Mouse (Mus musculus): ENCODE measurements around the gene Haspin. TPM values are rescaled to one million over a fixed set of nuclear protein-coding genes. Genes with fewer than 3 reads are reported as not detected.

Gene Haspin
- polyA plus RNA-seq, 1 experiment from 2014 or later = 14.1 TPM

DNA sequence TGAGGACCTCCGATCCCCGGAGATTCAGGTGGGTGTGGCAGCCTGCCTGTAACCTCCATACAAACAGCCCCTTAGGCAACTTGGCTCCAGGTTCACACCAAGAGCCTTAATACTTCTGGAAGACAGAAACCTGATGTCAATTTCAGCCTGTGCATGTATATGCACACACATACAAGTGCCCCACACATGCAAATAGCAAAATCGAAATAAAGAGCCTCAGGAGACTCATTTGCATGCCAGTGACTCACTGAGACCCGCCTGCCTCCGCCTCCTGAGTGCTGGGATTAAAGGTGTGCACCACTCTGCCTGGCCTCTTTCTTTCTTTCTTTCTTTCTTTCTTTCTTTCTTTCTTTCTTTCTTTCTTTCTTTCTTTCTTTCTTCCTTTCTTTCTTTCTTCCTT, 39.2 kb downstream of the Haspin start:
- H3K4me3 ChIP-seq (ENCODE audit: low read length) = no peak overlapping the region
- WGBS = 60% methylated on average over 5 of the region's 5 CpGs

DNA sequence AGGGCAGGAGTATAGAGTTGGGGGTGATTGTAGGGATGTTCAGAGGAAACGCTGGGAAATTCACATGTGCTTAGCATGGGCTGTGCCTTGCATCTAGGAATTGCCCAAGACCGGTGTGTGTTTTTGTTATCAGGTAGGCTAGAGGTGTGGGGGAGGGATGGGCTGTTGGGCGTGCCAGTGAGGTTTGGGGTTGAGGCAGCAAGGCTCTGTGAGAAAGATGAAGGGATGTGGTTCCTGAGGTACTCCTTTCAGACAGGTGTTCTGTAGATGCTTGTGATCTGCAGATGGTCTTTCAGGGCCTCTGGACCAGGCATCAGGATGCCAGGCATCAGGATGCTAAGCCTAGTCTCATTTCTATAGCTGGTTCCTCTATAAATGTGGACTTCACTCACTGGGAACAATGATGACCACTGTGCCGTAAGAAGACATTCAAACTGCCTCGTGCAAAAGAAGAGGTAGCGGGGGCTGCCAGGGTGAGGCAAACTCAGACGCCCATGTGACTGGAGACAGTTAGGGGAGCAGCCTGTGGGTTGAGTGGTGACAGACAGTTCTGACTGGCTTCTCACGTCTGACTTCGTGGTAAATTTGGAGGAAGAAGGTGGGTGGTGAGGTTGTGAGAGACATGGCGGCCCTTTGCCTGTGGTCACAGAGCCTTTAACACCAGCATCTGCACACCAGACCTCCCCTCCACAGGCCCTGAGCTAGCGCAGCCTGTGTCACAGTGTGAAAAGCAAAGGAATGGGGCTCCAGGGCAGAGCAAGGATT, 43.7 kb downstream of the Haspin start:
- H3K27me3 ChIP-seq (replicated peaks; ENCODE audit: control insufficient read depth, insufficient read depth, low read length) = no peaks in the 10 kb centered on the region
- H3K4me2 ChIP-seq (ENCODE audit: low read depth, low read length) = no peak overlapping the region
- no peak overlapping the region for H3K4me3 ChIP-seq (ENCODE audit: low read length)
- H3K9ac ChIP-seq (ENCODE audit: low read depth, low read length) = no peak overlapping the region
- H3K4me1 ChIP-seq (ENCODE audit: control insufficient read depth, insufficient read depth, low read length) = no peaks in the 10 kb centered on the region
- WGBS = 79% methylated on average over 11 of the region's 11 CpGs
- ATAC-seq = no peak
- no peak overlapping the region for H3K27ac ChIP-seq (ENCODE audit: low read length)
- H3K9me3 ChIP-seq (ENCODE audit: control insufficient read depth, low read length) = no peaks in the 10 kb centered on the region
- no peaks in the 10 kb centered on the region for H3K36me3 ChIP-seq (ENCODE audit: control insufficient read depth, insufficient read depth, low read length)

More for the DNA sequence above, 39.2 kb downstream of the Haspin start:
- Histone ChIP-seq H3K9ac (ENCODE audit: low read depth, low read length) (no peak overlapping the region), H3K4me1 (ENCODE audit: control insufficient read depth, insufficient read depth, low read length) (no peaks in the 10 kb centered on the region), H3K4me2 (ENCODE audit: low read depth, low read length) (no peak overlapping the region), H3K27me3 (replicated peaks; ENCODE audit: control insufficient read depth, insufficient read depth, low read length) (no peaks in the 10 kb centered on the region), H3K36me3 (ENCODE audit: control insufficient read depth, insufficient read depth, low read length) (no peaks in the 10 kb centered on the region), H3K9me3 (ENCODE audit: control insufficient read depth, low read length) (no peaks in the 10 kb centered on the region), H3K27ac (ENCODE audit: low read length) (no peak overlapping the region)
- no peak for ATAC-seq

DNA sequence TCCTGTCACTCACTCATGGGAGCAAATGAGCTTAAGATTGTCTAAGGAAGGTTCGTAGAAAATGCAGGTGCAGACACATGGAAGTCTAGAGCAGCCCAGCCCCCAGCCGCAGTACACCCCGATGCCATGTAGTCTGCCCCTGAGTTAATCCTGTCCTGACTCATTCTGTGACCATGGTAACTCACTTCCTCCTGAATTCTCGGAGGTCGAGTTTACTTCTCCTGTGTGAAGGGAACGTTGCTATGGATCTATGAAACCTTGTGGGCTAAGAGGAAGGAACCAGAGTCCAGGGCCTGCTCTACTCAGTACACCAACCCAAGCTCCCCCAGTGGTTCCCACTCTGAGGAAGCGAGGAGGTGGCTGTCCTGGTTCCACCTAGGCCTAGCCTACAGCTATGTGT, 45.2 kb downstream of the Haspin start:
- WGBS = 63% methylated on average over 7 of the region's 7 CpGs
- Histone ChIP-seq H3K27ac (ENCODE audit: low read length) (no peak overlapping the region), H3K4me1 (ENCODE audit: control insufficient read depth, insufficient read depth, low read length) (no peaks in the 10 kb centered on the region), H3K4me2 (ENCODE audit: low read depth, low read length) (no peak overlapping the region), H3K36me3 (ENCODE audit: control insufficient read depth, insufficient read depth, low read length) (no peaks in the 10 kb centered on the region), H3K27me3 (replicated peaks; ENCODE audit: control insufficient read depth, insufficient read depth, low read length) (no peaks in the 10 kb centered on the region), H3K9ac (ENCODE audit: low read depth, low read length) (no peak overlapping the region), H3K9me3 (ENCODE audit: control insufficient read depth, low read length) (no peaks in the 10 kb centered on the region), H3K4me3 (ENCODE audit: low read length) (no peak overlapping the region)
- ATAC-seq = no peak

DNA sequence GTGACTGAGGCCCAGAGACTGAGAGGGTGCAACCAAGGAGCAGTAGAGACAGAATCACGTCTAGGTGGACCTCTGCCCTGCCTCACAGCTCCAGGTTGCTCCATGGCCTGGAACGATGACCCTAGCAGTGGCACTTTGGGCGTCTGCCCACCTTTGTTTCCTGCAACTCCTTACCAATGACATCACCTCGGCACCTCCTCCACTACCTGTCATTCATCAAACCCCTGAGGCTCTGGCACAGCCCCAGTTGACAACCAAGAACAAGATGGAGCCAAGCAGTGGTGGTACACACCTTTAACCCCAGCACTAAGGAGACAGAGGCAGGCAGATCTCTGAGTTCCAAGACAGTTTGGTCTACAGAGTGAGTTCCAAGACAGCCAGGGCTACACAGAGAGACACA, 46.0 kb downstream of the Haspin start:
- WGBS = 72% methylated on average over 4 of the region's 4 CpGs
- no peak for ATAC-seq
- no peaks in the 10 kb centered on the region for H3K36me3 ChIP-seq (ENCODE audit: control insufficient read depth, insufficient read depth, low read length)

DNA sequence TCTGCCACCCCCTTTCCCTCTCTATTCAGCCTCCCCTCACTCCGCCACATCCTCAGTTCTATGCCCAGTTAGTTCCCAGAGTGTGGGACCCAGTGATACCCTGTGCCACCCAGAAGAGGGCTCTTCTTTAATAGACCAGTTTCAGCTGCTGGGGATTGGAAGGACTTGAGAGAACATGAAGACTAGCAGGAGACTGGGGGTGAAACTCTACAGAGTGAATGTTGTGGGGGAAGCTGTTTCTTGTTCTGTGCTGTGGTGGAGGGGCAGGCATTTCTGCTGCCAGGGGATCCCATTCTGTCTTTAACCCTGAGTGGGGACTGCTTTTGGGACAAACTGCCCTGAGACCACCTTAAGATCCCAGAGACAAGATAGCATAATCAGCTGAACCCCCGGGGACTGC, 47.3 kb downstream of the Haspin start:
- Histone ChIP-seq H3K4me1 (ENCODE audit: control insufficient read depth, insufficient read depth, low read length) (no peaks in the 10 kb centered on the region), H3K9me3 (ENCODE audit: control insufficient read depth, low read length) (no peaks in the 10 kb centered on the region), H3K27ac (ENCODE audit: low read length) (no peak overlapping the region), H3K4me2 (ENCODE audit: low read depth, low read length) (no peak overlapping the region), H3K9ac (ENCODE audit: low read depth, low read length) (no peak overlapping the region), H3K27me3 (replicated peaks; ENCODE audit: control insufficient read depth, insufficient read depth, low read length) (no peaks in the 10 kb centered on the region), H3K36me3 (ENCODE audit: control insufficient read depth, insufficient read depth, low read length) (no peaks in the 10 kb centered on the region), H3K4me3 (ENCODE audit: low read length) (no peak overlapping the region)
- ATAC-seq = no peak
- WGBS = 86% methylated on average over 2 of the region's 2 CpGs

More for the DNA sequence above, 46.0 kb downstream of the Haspin start:
- no peaks in the 10 kb centered on the region for H3K4me1 ChIP-seq (ENCODE audit: control insufficient read depth, insufficient read depth, low read length)
- H3K9me3 ChIP-seq (ENCODE audit: control insufficient read depth, low read length) = no peaks in the 10 kb centered on the region
- H3K9ac ChIP-seq (ENCODE audit: low read depth, low read length) = no peak overlapping the region
- no peak overlapping the region for H3K27ac ChIP-seq (ENCODE audit: low read length)
- no peak overlapping the region for H3K4me3 ChIP-seq (ENCODE audit: low read length)
- no peak overlapping the region for H3K4me2 ChIP-seq (ENCODE audit: low read depth, low read length)
- no peaks in the 10 kb centered on the region for H3K27me3 ChIP-seq (replicated peaks; ENCODE audit: control insufficient read depth, insufficient read depth, low read length)

DNA sequence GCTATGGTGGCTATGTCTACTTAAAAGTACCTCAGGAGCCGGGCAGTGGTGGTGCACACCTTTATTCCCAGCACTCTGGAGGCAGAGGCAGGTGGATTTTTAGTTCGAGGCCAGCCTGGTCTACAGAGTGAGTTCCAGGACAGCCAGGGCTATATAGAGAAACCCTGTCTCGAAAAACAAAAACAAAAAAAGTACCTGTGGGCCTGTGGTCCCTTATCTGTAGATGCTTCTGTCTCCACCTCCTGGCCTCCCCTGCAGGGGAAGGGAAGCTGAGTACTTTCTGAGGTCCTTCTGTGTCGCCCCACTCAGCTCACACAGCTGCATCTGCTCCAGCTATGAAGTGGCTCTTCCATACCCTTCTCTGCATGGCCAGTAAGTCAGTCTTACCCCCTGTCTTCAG, 47.8 kb downstream of the Haspin start, which contains the start of gene Itgae:
TSS of gene Itgae (plus strand) at position 301 of the 400 bp plus-strand sequence.
- no peak for ATAC-seq
- Histone ChIP-seq H3K4me1 (ENCODE audit: control insufficient read depth, insufficient read depth, low read length) (no peaks in the 10 kb centered on the region), H3K9me3 (ENCODE audit: control insufficient read depth, low read length) (no peaks in the 10 kb centered on the region), H3K27ac (ENCODE audit: low read length) (no peak within 1 kb of the TSS), H3K4me2 (ENCODE audit: low read depth, low read length) (no peak within 1 kb of the TSS), H3K9ac (ENCODE audit: low read depth, low read length) (no peak within 1 kb of the TSS), H3K27me3 (replicated peaks; ENCODE audit: control insufficient read depth, insufficient read depth, low read length) (no peaks in the 10 kb centered on the region), H3K36me3 (ENCODE audit: control insufficient read depth, insufficient read depth, low read length) (no peaks in the 10 kb centered on the region), H3K4me3 (ENCODE audit: low read length) (no peak within 1 kb of the TSS)
- 82% methylated on average over 4 of the region's 4 CpGs for WGBS

DNA sequence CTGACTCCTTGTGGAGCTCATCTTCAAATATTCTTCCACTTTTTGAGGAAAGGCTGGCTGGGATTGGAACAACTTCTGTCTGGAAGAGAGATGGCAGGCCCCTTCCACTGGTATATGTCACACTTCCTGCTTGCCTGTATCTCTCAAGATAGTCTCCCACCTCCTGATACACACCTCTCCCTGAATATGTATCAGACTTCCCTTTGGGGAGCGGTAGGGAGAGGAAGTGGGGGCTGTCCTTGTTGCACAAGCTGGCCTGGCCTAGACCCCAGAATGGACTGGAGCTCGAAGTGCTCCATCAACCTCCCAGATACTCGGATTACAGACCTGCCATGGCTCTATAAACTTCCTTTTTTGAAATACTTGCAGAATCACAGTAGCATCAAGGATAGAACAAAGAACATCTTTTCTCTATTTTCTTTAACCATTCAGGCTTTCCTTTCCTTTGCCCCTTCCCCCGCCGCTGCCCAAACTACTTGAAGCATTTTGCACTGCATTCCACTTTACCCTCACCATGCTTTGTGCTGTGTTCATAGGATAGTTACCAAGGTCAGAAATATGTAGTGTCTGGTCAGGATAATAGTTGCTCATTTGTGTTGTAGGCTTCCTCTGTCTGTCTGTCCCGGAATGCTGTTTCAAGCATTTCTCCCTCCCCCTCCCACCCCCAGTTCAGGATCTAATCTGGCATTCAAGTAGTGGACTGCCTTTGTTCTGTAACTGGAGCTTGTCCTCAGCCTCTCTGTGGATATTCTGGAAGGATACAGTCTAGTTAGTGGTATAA, 50.2 kb downstream of the Haspin start:
- Histone ChIP-seq H3K4me1 (ENCODE audit: control insufficient read depth, insufficient read depth, low read length) (peaks cover 3% of the 10 kb centered on the region; the same call in 1 of the 2 replicates), H3K9me3 (ENCODE audit: control insufficient read depth, low read length) (no peaks in the 10 kb centered on the region), H3K27ac (ENCODE audit: low read length) (no peak overlapping the region), H3K4me2 (ENCODE audit: low read depth, low read length) (no peak overlapping the region), H3K27me3 (replicated peaks; ENCODE audit: control insufficient read depth, insufficient read depth, low read length) (no peaks in the 10 kb centered on the region), H3K4me3 (ENCODE audit: low read length) (no peak overlapping the region), H3K9ac (ENCODE audit: low read depth, low read length) (no peak overlapping the region), H3K36me3 (ENCODE audit: control insufficient read depth, insufficient read depth, low read length) (no peaks in the 10 kb centered on the region)
- 70% methylated on average over 6 of the region's 6 CpGs for WGBS
- no peak for ATAC-seq

Other genes with a start within 250 kb of the Haspin start
- 28.1 and 28.8 TPM in 2 replicates for gene Atp2a3, start 177.1 kb downstream of the Haspin start, polyA plus RNA-seq (2015; fragmentation: Nextera tagmentation; extraction: Ambion mirVana)
- 15.7 and 16.5 TPM in 2 replicates for gene P2rx1, start 139.2 kb downstream of the Haspin start, polyA plus RNA-seq (2015; fragmentation: Nextera tagmentation; extraction: Ambion mirVana)
- gene Camkk1, start 119.3 kb downstream of the Haspin start, polyA plus RNA-seq (2015; fragmentation: Nextera tagmentation; extraction: Ambion mirVana) = 8.1 and 8.9 TPM in 2 replicates
- gene Ncbp3, start 90.5 kb downstream of the Haspin start, polyA plus RNA-seq (2015; fragmentation: Nextera tagmentation; extraction: Ambion mirVana) = 7.7 and 8.3 TPM in 2 replicates
- 0.37 TPM in 2 replicates for gene Itgae, start 47.7 kb downstream of the Haspin start, polyA plus RNA-seq (2015; fragmentation: Nextera tagmentation; extraction: Ambion mirVana)
- 0.12 TPM in 1 of 2 replicates, not detected in the other for gene P2rx5, start 22.1 kb upstream of the Haspin start, polyA plus RNA-seq (2015; fragmentation: Nextera tagmentation; extraction: Ambion mirVana)
- 116 and 121 TPM in 2 replicates for gene Emc6, start 38.7 kb upstream of the Haspin start, polyA plus RNA-seq (2015; fragmentation: Nextera tagmentation; extraction: Ambion mirVana)
- 231 and 236 TPM in 2 replicates for gene Tax1bp3, start 38.8 kb upstream of the Haspin start, polyA plus RNA-seq (2015; fragmentation: Nextera tagmentation; extraction: Ambion mirVana)
- gene Ctns, start 60.7 kb upstream of the Haspin start, polyA plus RNA-seq (2015; fragmentation: Nextera tagmentation; extraction: Ambion mirVana) = 36.0 and 40.9 TPM in 2 replicates
- gene Shpk, start 61.2 kb upstream of the Haspin start, polyA plus RNA-seq (2015; fragmentation: Nextera tagmentation; extraction: Ambion mirVana) = 11.9 and 19.2 TPM in 2 replicates
- gene Trpv1, start 96.0 kb upstream of the Haspin start, polyA plus RNA-seq (2015; fragmentation: Nextera tagmentation; extraction: Ambion mirVana) = 0.12 TPM in 2 replicates
- 0.13 and 0.16 TPM in 2 replicates for gene Trpv3, start 129.1 kb upstream of the Haspin start, polyA plus RNA-seq (2015; fragmentation: Nextera tagmentation; extraction: Ambion mirVana)
- 1.5 and 2.3 TPM in 2 replicates for gene Aspa, start 191.3 kb upstream of the Haspin start, polyA plus RNA-seq (2015; fragmentation: Nextera tagmentation; extraction: Ambion mirVana)
- not detected in 2 replicates for gene Gm49340, start 191.4 kb upstream of the Haspin start, polyA plus RNA-seq (2015; fragmentation: Nextera tagmentation; extraction: Ambion mirVana)
- 0.21 and 0.31 TPM in 2 replicates for gene Spata22, start 191.4 kb upstream of the Haspin start, polyA plus RNA-seq (2015; fragmentation: Nextera tagmentation; extraction: Ambion mirVana)
- gene Olfr20, start 212.5 kb upstream of the Haspin start, polyA plus RNA-seq (2015; fragmentation: Nextera tagmentation; extraction: Ambion mirVana) = not detected in 2 replicates
- not detected in 2 replicates for gene Olfr376, start 233.0 kb upstream of the Haspin start, polyA plus RNA-seq (2015; fragmentation: Nextera tagmentation; extraction: Ambion mirVana)